Mouse (Mus musculus) myocyte (in vitro differentiated cells): ENCODE measurements around the gene Cd6. TPM values are rescaled to one million over a fixed set of nuclear protein-coding genes. Genes with fewer than 3 reads are reported as not detected.

Source experiments
- H3K27me3 ChIP-seq: one replicate; pipeline ENCODE4 v1.6.1; 2011; ENCODE audit not compliant: control insufficient read depth, insufficient read depth, insufficient read length
- H3K36me3 ChIP-seq: one replicate; pipeline ENCODE4 v1.6.1; 2011; ENCODE audit not compliant: control insufficient read depth, insufficient read depth
- H3K4me2 ChIP-seq: one replicate; pipeline ENCODE4 v1.6.1; 2011; ENCODE audit warnings: low read depth, control low read depth
- H3K4me3 ChIP-seq: one replicate; pipeline ENCODE4 v1.5.1; 2011; ENCODE audit warnings: mild to moderate bottlenecking, control low read depth, moderate library complexity
- H3K79me2 ChIP-seq: one replicate; pipeline ENCODE4 v1.6.1; 2011; ENCODE audit not compliant: control insufficient read depth, insufficient read depth
- H3ac ChIP-seq: one replicate; pipeline ENCODE4 v1.6.1; 2011; ENCODE audit not compliant: control insufficient read depth, insufficient read length
- CEBPB ChIP-seq: IDR thresholded peaks from 2 replicates; pipeline ENCODE4 v1.6.1; 2011; ENCODE audit warnings: mild to moderate bottlenecking, moderate library complexity; ENCODE audit not compliant: poor library complexity, insufficient read depth, severe bottlenecking
- E2F4 ChIP-seq: IDR thresholded peaks from one replicate; pipeline ENCODE4 v1.6.1; 2011; ENCODE audit warnings: mild to moderate bottlenecking, control low read depth, moderate library complexity; ENCODE audit not compliant: insufficient read depth
- MAX ChIP-seq: IDR thresholded peaks from one replicate; pipeline ENCODE4 v1.6.1; 2011; ENCODE audit warnings: low read depth, mild to moderate bottlenecking, control low read depth
- MYOD1 ChIP-seq, 3 experiments: IDR thresholded peaks; one replicate each; pipeline ENCODE4 v1.6.1; 2011; ENCODE audit warnings: control low read depth in 2 of 3, low read depth in 2 of 3, mild to moderate bottlenecking in 2 of 3, moderate library complexity in 1 of 3; ENCODE audit not compliant: insufficient read length in 2 of 3, control insufficient read depth in 1 of 3
- MYOG ChIP-seq, 3 experiments: IDR thresholded peaks; one replicate each; pipeline ENCODE4 v1.6.1; 2011; ENCODE audit warnings: control low read depth in 2 of 3, low read depth in 2 of 3, mild to moderate bottlenecking in 2 of 3; ENCODE audit not compliant: insufficient read length in 2 of 3, control insufficient read depth in 1 of 3, insufficient read depth in 1 of 3
- POLR2A ChIP-seq: IDR thresholded peaks from one replicate; pipeline ENCODE4 v1.6.1; 2011; ENCODE audit warnings: low read depth, mild to moderate bottlenecking, control low read depth, moderate library complexity; ENCODE audit not compliant: insufficient read length
- POLR2AphosphoS2 ChIP-seq: IDR thresholded peaks from one replicate; pipeline ENCODE4 v1.6.1; 2011; ENCODE audit warnings: low read depth, control low read depth; ENCODE audit not compliant: insufficient read length
- REST ChIP-seq: IDR thresholded peaks from one replicate; pipeline ENCODE4 v1.6.1; 2011; ENCODE audit warnings: mild to moderate bottlenecking, control low read depth, moderate library complexity; ENCODE audit not compliant: insufficient read depth, insufficient read length
- SRF ChIP-seq: IDR thresholded peaks from one replicate; pipeline ENCODE4 v1.6.1; 2011; ENCODE audit warnings: low read depth; ENCODE audit not compliant: control insufficient read depth, insufficient read length
- TCF12 ChIP-seq: IDR thresholded peaks from one replicate; pipeline ENCODE4 v1.6.1; 2011; ENCODE audit warnings: mild to moderate bottlenecking, control low read depth; ENCODE audit not compliant: poor library complexity, insufficient read depth, severe bottlenecking
- TCF3 ChIP-seq: IDR thresholded peaks from one replicate; pipeline ENCODE4 v1.6.1; 2011; ENCODE audit warnings: low read depth, control low read depth; ENCODE audit not compliant: insufficient read length
- USF1 ChIP-seq: IDR thresholded peaks from one replicate; pipeline ENCODE4 v1.6.1; 2011; ENCODE audit warnings: low read depth, mild to moderate bottlenecking, control low read depth, moderate library complexity
- polyA plus RNA-seq: library from polyadenylated mRNA; unstranded; fragments of >200 nt; fragmentation: generic; extraction: Trizol; gene quantifications from one replicate; pipeline ENCODE4 v1.2.1, GENCODE M21; 2012; ENCODE audit warnings: missing spikeins

Gene Cd6
- polyA plus RNA-seq, 1 experiment: not detected

DNA sequence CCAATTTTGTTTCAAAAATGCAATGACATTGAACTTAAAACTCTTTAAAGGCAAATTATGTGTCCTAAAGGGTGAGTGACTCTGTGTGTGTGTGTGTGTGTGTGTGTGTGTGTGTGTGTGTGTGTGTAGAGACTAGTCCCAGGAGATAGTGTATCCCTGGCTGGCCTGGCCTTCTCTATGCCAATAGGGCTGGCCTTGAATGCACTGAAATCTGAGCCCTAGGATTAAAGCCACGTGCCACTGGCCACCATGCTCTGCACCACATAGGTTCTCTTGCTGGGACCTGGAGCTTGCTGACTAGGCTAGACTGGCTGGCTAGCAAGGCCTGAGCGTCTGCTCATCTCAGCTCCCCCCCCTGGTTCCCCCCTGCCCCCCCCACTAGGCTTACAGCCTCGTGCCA is 36.8 kb downstream of the Cd6 start:
- H3ac ChIP-seq: no peak overlapping the region
- no peaks in the 10 kb centered on the region for H3K79me2 ChIP-seq
- TF ChIP-seq USF1: peak; percentile 15
- TF ChIP-seq CEBPB: no peak
- no peak for TF ChIP-seq REST
- H3K4me3 ChIP-seq: no peak overlapping the region
- H3K36me3 ChIP-seq: no peaks in the 10 kb centered on the region
- H3K4me2 ChIP-seq: no peak overlapping the region
- H3K27me3 ChIP-seq: no peaks in the 10 kb centered on the region

DNA sequence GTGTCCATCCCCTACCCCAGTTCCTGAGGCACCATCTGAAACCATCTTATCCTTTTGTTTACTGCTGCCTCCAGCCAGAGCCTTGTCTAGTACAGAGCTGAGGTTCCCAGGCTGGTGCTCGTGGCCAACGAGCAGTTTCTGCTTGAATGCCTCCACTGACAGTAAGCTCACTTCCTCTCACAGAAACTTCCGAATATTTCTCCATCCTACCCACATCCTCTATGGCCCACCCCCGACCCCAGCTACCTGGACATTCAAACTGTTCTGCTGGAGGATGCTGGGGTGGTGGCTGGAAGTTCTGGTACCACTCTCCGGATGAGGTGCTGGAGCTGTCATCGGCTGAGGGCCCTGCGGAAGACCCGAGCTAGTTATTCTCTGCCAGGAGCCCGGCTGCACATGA is 39.5 kb downstream of the Cd6 start:
- no peak overlapping the region for H3K4me2 ChIP-seq
- no peaks in the 10 kb centered on the region for H3K27me3 ChIP-seq
- no peaks in the 10 kb centered on the region for H3K79me2 ChIP-seq
- H3ac ChIP-seq: no peak overlapping the region
- TF ChIP-seq SRF: no peak
- TF ChIP-seq POLR2A: no peak
- no peak for TF ChIP-seq TCF3
- no peak for TF ChIP-seq MAX
- no peak for TF ChIP-seq E2F4
- no peak for TF ChIP-seq REST
- no peak for TF ChIP-seq MYOG (IDR thresholded peaks at IDR 0.05; ENCODE audit: control insufficient read depth in 1 of 3, insufficient read depth in 1 of 3, insufficient read length in 2 of 3, low read depth in 2 of 3)
- TF ChIP-seq TCF12: no peak
- no peak for TF ChIP-seq CEBPB
- no peak for TF ChIP-seq POLR2AphosphoS2
- no peak for TF ChIP-seq MYOD1 (IDR thresholded peaks at IDR 0.05; ENCODE audit: control insufficient read depth in 1 of 3, insufficient read length in 2 of 3, low read depth in 2 of 3)
- no peak for TF ChIP-seq USF1
- H3K36me3 ChIP-seq: no peaks in the 10 kb centered on the region
- no peak overlapping the region for H3K4me3 ChIP-seq

DNA sequence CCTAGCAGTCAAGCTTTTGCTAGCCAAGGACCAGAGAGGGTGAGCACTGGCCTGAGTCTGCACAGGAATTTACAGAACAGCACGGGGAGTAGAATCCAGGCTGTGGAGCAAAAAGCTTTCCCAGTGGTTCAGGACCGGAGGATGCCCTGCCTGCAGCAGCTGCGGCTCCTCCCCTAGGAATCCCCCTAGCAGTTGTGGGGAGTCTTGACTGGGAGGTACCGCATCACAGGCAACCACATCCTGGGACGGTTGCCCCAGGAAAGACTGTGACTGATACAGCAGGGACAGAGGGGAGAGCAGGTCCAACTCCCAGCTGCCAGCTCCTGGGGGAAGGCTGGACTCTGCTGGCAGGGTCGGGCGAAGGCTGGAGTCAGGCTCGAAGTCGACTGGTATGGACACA is 41.6 kb downstream of the Cd6 start:
- Histone ChIP-seq H3K79me2 (no peaks in the 10 kb centered on the region), H3K27me3 (no peaks in the 10 kb centered on the region)
- TF ChIP-seq MYOD1 (IDR thresholded peaks at IDR 0.05; ENCODE audit: control insufficient read depth in 1 of 3, insufficient read length in 2 of 3, low read depth in 2 of 3) (peak in 2 of 3 experiments; percentile 11 to 58), E2F4 (no peak), MYOG (IDR thresholded peaks at IDR 0.05; ENCODE audit: control insufficient read depth in 1 of 3, insufficient read depth in 1 of 3, insufficient read length in 2 of 3, low read depth in 2 of 3) (peak in 1 of 3 experiments; percentile 64)

DNA sequence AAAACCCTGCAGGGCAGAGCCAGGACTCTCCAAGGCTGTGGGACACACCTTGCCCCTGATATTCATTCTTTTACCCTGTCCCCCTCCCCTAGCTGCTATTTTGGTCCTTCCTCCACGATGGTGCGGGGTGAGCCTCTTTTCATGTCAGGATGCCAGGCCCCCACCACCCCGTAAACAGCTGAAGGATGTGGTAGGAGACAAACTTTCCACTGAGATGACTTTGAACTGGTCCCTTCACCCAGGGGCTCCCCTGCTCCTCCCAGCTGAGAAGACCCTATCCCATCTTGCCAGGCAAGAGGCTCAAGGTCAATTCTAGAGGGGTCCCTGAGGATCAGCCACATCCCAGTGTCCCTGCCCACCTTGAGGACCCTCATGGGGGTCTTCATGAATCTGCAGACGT is 42.5 kb downstream of the Cd6 start:
- Histone ChIP-seq H3K36me3 (no peaks in the 10 kb centered on the region), H3K4me3 (no peak overlapping the region), H3K4me2 (no peak overlapping the region), H3K27me3 (no peaks in the 10 kb centered on the region), H3K79me2 (no peaks in the 10 kb centered on the region), H3ac (no peak overlapping the region)
- no peak for TF ChIP-seq REST
- TF ChIP-seq MYOG (IDR thresholded peaks at IDR 0.05; ENCODE audit: control insufficient read depth in 1 of 3, insufficient read depth in 1 of 3, insufficient read length in 2 of 3, low read depth in 2 of 3): no peak
- TF ChIP-seq CEBPB: no peak
- TF ChIP-seq USF1: no peak
- no peak for TF ChIP-seq MAX
- no peak for TF ChIP-seq E2F4
- no peak for TF ChIP-seq MYOD1 (IDR thresholded peaks at IDR 0.05; ENCODE audit: control insufficient read depth in 1 of 3, insufficient read length in 2 of 3, low read depth in 2 of 3)
- TF ChIP-seq TCF12: no peak
- no peak for TF ChIP-seq TCF3
- TF ChIP-seq SRF: no peak

More for the DNA sequence above, 41.6 kb downstream of the Cd6 start:
- no peaks in the 10 kb centered on the region for H3K36me3 ChIP-seq
- H3K4me2 ChIP-seq: peak overlapping the region; percentile 8
- no peak overlapping the region for H3K4me3 ChIP-seq
- H3ac ChIP-seq: no peak overlapping the region

DNA sequence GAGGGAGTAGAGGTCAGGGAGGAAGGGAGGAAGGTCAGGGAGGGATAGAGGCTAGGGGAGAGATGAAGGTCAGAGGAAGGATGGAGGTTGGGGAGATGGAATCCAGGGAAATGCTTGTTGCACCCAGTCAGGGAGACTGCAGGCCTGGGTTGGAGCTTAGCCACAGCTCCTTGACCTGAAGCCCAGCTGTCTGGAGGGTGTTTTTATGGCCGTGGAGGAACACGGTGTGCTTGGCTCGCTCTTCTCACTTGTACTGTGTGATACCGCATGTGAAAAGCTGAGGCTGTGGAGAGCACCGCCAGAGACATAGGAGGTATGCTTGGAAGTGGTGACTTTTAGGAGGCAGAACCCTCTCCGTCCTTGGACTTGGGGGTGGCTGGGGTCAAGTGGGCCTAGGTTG is 43.1 kb downstream of the Cd6 start:
- Histone ChIP-seq H3K4me3 (no peak overlapping the region), H3K79me2 (no peaks in the 10 kb centered on the region), H3K27me3 (no peaks in the 10 kb centered on the region), H3K36me3 (no peaks in the 10 kb centered on the region), H3ac (no peak overlapping the region), H3K4me2 (no peak overlapping the region)
- TF ChIP-seq POLR2AphosphoS2 (no peak), MYOG (IDR thresholded peaks at IDR 0.05; ENCODE audit: control insufficient read depth in 1 of 3, insufficient read depth in 1 of 3, insufficient read length in 2 of 3, low read depth in 2 of 3) (no peak), TCF3 (no peak), E2F4 (no peak), MAX (no peak), REST (no peak)
